Mouse (Mus musculus) ES-CJ7 (cell line): ENCODE results near the gene Ocm.

Experiments used
- DNase-seq: peaks from one replicate; pipeline ENCODE4 v3.0.0; 2011; ENCODE audit warnings: low read depth, low spot score

The Ocm gene

DNA sequence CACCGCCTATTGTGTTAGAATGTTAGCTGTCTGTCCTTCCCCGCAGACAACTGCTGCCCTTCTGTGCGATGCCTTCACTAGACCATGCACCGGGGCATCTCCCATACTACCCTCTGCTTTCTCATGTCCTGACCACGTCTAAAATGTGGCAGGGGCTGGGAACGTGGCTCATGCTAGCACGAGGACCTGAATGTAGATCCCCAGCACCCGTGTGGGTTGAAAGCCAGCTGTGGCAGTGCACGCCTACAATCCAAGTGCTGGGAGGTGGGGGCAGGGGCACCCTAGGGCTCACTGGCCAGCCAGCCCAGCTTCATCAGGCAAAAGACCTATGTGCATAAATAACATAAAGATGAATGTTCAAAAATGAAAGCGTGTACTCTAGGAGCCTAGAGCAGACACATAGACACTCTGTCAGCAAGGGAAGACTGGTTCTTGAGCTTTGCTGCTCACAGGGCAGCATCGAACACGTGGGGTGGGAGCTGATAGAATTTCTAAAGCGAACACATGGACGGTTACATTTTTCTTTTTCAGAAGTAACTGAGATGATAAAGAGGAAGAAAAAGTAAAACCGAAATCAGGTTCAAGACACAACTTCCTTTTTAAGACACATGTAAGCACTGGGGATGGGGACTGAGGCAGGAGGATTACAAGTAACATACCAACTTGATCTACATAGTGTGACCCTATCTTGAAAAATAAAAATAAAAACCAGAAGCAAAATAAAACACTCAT is 23.8 kb downstream of the Ocm start:
- no peak for DNase-seq

DNA sequence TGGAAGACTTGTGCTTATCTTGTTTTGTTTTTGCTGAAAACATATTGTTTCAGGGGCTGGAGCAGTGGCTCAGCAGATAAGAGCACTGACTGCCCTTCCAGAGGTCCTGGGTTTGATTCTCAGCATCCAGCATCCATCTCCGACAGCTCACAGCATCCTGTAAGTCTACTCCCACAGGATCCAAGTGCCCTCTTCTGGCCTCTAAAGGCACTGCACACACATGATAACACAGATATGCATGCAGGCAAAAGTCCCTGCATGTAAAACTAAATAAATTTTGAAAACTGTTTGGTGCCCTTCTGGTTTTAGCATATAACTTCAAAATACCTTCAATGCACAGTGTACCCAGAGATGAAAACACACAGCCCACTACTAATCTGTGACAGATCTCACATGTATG is 27.1 kb downstream of the Ocm start:
- peak; percentile 43 for DNase-seq

DNA sequence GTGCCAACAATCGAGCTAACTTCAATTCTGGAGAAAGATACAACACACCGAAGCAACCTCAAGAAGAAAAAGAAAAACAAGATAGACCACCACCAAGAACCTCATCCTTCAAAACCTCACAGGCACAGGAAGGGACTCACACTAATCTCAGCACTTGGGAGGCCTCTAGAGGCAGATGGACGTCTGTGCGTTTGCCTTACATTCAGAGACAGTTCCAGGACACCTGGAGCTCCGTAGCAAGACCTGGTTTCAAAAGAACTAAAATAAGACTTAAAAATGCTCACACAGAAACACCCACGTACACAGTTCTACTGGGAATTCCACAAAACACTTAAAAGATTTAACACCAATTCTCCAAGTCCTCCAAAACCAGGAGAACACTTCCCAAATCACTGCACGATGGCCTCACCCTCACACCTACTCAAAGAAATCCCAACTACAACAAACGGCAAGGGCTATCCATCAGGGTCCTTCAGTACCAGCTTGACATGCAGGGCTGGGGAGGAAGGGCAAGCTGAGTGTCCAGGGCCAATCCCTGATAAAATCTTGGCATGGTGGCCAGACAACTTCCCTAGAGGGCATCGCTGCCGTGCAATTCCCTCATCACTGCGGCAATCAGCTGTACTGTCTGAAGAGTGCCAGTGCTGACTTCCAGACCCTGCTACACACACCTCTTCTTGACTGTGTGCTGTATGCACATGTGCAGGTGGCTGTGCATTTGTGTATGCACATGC is 31.7 kb downstream of the Ocm start:
- DNase-seq, result peak; percentile 29

DNA sequence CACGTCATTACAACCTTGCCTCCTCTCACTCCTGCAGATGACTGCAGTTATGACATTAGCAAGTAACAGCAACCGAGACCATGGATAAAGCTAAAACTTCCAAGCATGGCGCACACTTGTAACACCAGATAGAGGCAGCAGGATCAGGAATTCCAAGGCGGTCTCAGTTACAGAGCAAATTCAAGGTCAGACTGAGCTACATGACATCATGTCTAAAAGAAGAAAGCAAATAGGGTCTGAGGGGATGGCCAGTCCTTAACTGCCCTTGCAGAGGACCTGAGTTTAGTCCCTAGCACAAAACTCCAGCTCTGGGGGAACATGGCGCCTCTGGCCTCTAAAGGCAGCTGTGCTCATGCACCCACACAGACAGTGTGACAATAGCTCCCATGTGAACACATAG is 32.6 kb downstream of the Ocm start:
- no peak for DNase-seq

DNA sequence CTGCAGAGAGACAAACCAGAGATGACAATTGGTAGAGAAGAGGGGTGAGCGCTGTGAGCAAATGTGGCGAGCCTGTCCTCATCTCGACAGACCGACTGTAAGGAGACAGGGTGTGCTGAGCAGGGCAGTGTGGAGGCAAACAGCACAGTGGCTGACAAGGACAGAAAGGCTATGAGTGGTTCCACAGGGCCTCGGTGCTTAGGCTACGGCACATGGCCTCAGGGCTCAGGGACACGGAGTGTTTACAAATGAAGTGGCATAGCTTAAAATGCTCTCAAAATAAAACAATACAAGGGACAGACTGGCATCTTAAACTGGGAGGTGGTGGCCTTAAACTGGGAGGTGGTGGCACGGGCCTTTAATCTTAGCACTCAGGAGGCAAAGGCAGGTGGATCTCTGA is 33.2 kb downstream of the Ocm start:
- no peak for DNase-seq

GRCm38 (mm10) chr5:143992661-143993060 is 33.8 kb downstream of the Ocm start:
- no peak for DNase-seq

DNA sequence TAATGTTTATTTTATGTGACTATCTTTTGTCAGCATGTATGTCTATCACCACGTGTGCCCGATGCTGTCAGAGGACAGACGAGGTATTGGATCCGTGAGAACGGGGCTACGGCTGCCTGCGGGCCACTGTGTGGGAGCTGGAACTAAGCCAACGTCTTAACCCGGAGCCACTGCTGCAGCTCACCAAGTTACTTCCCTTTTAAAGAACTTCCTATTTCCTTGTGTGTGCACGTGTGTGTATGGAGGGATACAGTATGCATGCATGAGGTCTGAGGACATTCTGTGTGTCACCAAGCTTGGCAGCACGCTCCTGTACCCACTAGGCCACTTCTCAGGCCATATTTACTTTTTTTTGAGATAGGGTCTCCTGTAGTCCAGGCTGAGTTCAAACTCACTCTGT is 36.4 kb downstream of the Ocm start:
- no peak for DNase-seq

- no peak for DNase-seq
These were observed 37.4 kb downstream of the Ocm start for GRCm38 (mm10) chr5:143989046-143989445.

DNA sequence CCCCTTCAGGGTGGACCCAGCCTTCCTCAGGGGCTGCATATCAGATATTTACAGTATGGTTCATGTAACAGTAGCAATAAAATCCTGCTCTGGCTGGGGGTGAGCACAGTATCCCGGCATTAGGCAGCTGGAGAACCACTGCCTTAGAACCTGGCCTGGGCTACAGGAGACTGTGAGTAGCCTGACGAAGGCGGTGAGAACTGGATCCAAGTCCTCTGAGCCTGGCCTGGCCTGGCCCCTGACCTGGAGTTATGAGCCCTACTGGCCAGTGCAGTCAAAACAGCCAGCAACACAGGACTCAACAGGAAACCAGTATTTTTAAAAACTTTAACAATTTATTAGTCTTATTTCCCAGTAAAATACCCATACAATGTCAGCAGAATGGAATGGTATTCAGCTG is 38.9 kb downstream of the Ocm start:
- DNase-seq, result no peak

DNA sequence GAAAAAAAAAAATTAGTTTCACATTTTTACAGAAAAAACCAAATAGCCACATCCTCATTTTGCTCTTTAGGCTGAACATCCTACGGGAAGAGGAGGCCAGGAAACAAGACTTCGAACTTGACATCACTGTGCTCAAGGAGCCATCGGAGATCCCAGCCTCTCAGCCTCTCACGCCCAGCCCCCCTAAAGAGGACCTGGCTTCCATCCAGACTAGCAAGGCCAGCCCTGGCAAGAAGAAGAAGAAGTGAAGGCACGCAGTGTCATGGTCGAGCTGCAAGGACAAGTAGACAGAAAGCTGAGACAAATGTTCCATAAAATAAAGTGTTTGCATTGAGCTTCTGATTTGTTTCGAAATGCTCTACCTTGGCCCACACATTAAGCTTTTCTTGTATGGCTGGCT is 41.1 kb downstream of the Ocm start:
- no peak for DNase-seq

DNA sequence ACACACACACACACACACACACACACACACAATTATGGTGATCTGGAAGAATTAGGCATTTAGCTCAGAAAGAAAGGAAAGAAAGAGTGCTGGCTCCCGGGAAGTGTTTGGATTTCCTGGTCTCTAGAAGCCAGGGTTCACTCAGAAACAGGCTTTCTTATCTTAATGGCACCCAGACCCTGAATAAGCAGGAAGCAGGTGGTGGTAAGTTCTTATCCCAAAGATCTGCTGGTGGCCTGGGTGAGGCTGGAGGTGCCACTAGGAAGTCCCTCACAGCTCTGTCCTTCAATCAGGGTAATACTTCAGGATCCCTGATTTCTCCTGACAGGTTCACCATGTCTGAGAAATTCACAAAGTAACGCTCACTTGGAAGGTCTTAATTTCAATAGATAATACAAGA is 44.1 kb downstream of the Ocm start:
- no peak for DNase-seq

GRCm38 (mm10) chr5:143980858-143981257 is 45.6 kb downstream of the Ocm start:
- DNase-seq, result no peak

DNA sequence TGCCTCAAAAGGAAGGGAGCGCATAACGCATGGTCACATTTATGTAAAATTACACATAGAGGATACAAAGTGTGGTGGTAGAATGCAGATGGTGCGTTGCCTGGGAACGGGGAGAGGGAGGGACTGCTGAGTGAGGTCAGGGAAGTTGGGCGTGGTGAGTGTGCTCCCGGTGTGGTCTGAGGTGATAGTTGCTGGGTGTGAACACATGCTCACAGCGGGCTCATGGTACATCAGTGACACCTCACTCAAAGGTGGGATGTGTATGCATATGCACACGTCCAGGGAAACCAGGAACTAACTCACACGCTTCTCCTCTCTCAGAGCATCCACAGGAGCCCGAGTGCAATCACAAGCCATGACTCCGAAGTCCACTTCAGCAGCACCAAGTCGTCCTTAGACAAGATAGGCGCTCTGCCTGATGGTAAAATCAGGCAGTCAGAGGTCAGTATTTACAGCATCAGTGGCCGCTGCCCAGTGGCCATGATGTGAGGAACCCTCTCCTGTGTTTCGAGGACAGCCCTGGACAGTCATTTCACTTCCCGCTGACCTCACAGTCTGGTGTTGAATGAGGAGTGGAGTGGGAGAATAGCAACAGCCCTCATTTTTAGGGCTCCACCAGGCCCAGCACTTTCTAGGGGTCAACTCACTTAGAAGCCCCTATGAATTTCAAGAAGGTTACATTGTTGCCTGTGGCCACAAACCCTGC is 49.6 kb downstream of the Ocm start:
- DNase-seq, result no peak

- DNase-seq, result no peak
These were observed 50.2 kb downstream of the Ocm start for GRCm38 (mm10) chr5:143976232-143976631.

DNA sequence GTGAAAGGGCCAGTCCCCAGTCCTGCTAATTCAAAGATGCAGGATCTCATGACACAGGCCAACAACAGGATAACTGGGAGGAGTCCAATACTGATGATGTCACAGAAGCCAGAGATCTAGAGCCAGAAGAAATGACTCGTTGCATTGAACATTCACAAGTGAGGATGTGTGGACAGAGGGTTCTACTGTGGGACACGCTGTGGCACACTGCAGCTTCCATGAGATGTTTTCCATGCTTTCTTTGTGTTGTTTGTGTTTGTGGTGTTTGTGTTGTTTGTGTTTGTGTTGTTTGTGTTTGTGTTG is 50.9 kb downstream of the Ocm start:
- no peak for DNase-seq

GRCm38 (mm10) chr5:143974931-143975630 is 51.4 kb downstream of the Ocm start:
- peak; percentile 76 for DNase-seq

GRCm38 (mm10) chr5:143972628-143973027 is 53.8 kb downstream of the Ocm start:
- no peak for DNase-seq
